Mouse (Mus musculus) adrenal gland, adult (tissue): ENCODE results near the gene Gm10436.
"Not testable (repeated sequence)": the region's sequence is repeated elsewhere in the genome, so short reads cannot be mapped to it uniquely, and the experiment has no call there.

Experiments
- DNase-seq, 2 experiments: peaks; one replicate each; pipeline ENCODE4 v3.0.0; 2022 to 2023; ENCODE audit warnings: low spot score in 1 of 2; ENCODE audit not compliant: inconsistent age in 2 of 2

The Gm10436 gene

DNA sequence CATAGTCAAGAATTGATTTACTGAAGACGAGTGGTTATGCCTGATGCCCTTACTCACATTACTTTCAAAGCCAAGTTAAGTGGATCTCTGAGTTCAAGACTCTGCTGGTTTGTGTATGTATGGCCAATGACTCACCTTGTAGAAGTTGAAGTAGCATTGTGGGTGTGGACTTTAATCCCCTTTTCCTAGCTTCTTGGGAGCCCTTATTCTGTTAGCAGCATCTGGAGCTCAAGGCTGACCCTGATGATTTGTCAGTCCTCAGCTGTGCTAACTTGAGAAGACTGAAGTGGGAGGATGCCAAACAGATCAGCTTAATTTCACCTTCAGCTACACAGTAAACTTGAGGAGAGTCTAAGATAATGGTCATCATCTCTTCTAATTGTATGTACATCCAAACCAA is at the start of gene Gm10436:
Gene Gm10436, minus strand, starts transcription at position 101 of the 400 bp plus-strand sequence.
- DNase-seq, result not testable (repeated sequence)

DNA sequence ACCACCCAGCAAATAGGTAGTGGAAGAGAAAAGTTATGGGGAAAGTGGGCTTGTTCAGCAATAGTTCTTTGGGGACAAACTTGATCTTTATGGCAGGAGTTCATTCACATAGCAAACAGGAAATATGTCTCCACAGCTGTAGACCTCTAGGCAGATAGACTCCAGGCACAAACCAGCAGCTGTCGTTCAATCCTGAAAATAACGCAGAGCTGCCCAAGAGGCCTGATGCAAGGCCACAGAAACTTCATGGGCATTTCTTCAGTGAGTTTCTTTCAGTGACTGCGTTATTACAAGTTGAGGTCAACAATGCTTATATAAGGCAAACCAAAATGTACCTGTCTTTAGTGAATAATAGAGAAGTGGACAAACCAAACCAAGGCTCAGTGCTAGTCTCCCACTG is 37.5 kb upstream of the Gm10436 start:
- no peak for DNase-seq

- not testable (repeated sequence) for DNase-seq
Measured at GRCm38 (mm10) chr12:88218059-88218458, 36.2 kb upstream of the Gm10436 start.

GRCm38 (mm10) chr12:88214641-88215040 is 32.7 kb upstream of the Gm10436 start:
- DNase-seq, result no peak

DNA sequence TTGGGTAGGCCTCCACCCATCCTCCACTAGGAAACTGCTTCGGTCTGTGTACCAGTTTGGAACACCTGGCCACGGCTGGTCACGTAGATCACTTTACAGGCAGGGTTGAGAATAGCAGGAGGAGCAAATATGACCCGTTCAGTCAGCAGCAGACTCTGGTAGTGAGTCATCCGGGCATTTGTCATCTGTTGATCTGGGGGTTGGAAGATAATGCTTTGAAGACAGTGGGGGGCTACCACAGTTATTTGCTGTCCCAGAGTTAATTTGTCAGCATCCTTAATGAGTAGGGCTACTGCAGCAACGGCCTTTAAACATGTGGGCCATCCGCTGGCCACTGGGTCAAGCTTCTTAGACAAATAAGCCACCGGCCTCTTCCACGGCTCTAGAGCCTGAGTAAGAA is 29.6 kb upstream of the Gm10436 start:
- not testable (repeated sequence) for DNase-seq

DNA sequence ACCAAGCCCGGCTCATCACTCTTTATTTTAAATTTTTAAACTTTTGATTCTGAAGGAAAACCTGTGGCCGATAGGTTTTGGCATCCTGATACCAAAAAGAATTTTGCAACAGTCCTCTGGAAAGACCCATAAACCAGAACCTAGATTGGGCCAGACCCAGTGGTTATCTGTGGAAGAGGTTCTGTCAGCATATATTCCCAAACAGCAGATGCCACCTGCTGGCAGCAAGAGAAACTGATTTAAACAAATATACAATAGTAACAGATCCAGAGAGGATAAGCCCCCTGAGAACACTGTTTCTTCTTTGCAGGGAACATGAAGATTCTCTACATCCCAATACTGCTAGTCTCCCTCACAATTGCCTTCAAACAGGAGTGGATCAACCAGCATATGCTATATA is 20.9 kb upstream of the Gm10436 start:
- peak in 1 of 2 experiments; percentile 51 for DNase-seq
